Mouse (Mus musculus): Measurements from ENCODE around the gene Glcci1.

DNA sequence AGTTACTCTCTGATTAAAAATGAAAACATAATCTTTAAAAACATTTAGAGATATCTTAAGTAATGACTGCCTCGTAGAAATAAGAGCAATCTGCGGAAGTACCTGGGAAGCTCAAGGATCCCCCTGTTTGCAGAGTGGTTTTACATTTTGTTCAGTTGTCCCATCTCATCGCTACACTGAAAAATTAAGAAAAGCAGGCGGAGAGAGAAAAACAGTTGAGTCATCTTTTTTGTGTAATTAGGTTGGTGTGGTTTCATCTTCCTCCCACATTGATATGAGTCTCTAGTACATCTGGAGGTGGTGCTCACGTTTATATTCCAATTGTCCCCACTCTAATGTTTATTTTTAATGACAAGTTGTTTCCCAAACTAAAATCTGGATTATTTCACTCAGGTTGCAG is 15.3 kb downstream of the Glcci1 start:
- TF ChIP-seq POLR2A (IDR thresholded peaks at IDR 0.05; ENCODE audit: insufficient read length, low read depth) (no peak), MYOG (IDR thresholded peaks at IDR 0.05; ENCODE audit: control insufficient read depth in 1 of 3, insufficient read depth in 1 of 3, insufficient read length in 2 of 3, low read depth in 2 of 3) (no peak), POLR2AphosphoS2 (IDR thresholded peaks at IDR 0.05; ENCODE audit: insufficient read length, low read depth) (no peak), TCF12 (IDR thresholded peaks at IDR 0.05; ENCODE audit: insufficient read depth, poor library complexity, severe bottlenecking) (no peak), CEBPB (IDR thresholded peaks at IDR 0.05; ENCODE audit: insufficient read depth, poor library complexity, severe bottlenecking) (no peak), TCF3 (IDR thresholded peaks at IDR 0.05; ENCODE audit: insufficient read length, low read depth) (no peak), E2F4 (IDR thresholded peaks at IDR 0.05; ENCODE audit: insufficient read depth) (no peak), MAX (IDR thresholded peaks at IDR 0.05; ENCODE audit: low read depth) (no peak), REST (IDR thresholded peaks at IDR 0.05; ENCODE audit: insufficient read depth, insufficient read length) (no peak), SRF (IDR thresholded peaks at IDR 0.05; ENCODE audit: control insufficient read depth, insufficient read length, low read depth) (no peak), USF1 (IDR thresholded peaks at IDR 0.05; ENCODE audit: low read depth) (no peak)
